Mouse (Mus musculus) neural tube, embryonic 11.5 days (tissue): Measurements from ENCODE around the gene 4930402H24Rik. TPM values are rescaled to one million over a fixed set of nuclear protein-coding genes. Genes with fewer than 3 reads are reported as not detected.

Experiments used
- ATAC-seq: fragments of 200-750 bp; cut with Nextera tagmentation; 2 replicates; pipeline ENCODE4 v1.8.0; 2017; ENCODE audit warnings: moderate number of reproducible peaks, mild to moderate bottlenecking, moderate TSS enrichment, moderate library complexity; ENCODE audit not compliant: insufficient read depth, low FRiP score, low TSS enrichment
- DNase-seq: peaks from one replicate; pipeline ENCODE4 v3.0.0-alpha.2; 2015; ENCODE audit warnings: low spot score
- H3K27ac ChIP-seq: fragments of 300-500 bp; sonication (generic); 2 replicates; pipeline ENCODE4 v1.5.1; 2014; ENCODE audit warnings: low read depth, mild to moderate bottlenecking, low read length
- H3K27me3 ChIP-seq: fragments of 300-500 bp; sonication (generic); 2 replicates; pipeline ENCODE4 v1.6.1; 2014; ENCODE audit warnings: mild to moderate bottlenecking, low read length, mixed read lengths; ENCODE audit not compliant: control insufficient read depth, insufficient read depth
- H3K36me3 ChIP-seq: fragments of 300-500 bp; sonication (generic); 2 replicates; pipeline ENCODE4 v1.6.1; 2014; ENCODE audit warnings: mild to moderate bottlenecking, low read length, moderate library complexity, mixed read lengths; ENCODE audit not compliant: control insufficient read depth, insufficient read depth
- H3K4me1 ChIP-seq: fragments of 300-500 bp; sonication (generic); 2 replicates; pipeline ENCODE4 v1.6.1; 2014; ENCODE audit warnings: low read length, mixed read lengths; ENCODE audit not compliant: control insufficient read depth, insufficient read depth
- H3K4me2 ChIP-seq: fragments of 300-500 bp; sonication (generic); 2 replicates; pipeline ENCODE4 v1.6.1; 2014; ENCODE audit warnings: low read depth, mild to moderate bottlenecking, moderate library complexity
- H3K4me3 ChIP-seq: fragments of 300-500 bp; sonication (generic); 2 replicates; pipeline ENCODE4 v1.5.1; 2014; ENCODE audit warnings: low read depth, low read length
- H3K9ac ChIP-seq: fragments of 300-500 bp; sonication (generic); 2 replicates; pipeline ENCODE4 v1.6.1; 2014; ENCODE audit warnings: mild to moderate bottlenecking, low read length
- H3K9me3 ChIP-seq: fragments of 300-500 bp; sonication (generic); 2 replicates; pipeline ENCODE4 v1.6.1; 2016; ENCODE audit warnings: low read length; ENCODE audit not compliant: control insufficient read depth
- WGBS: fragments of 180-500 bp; shearing (Covaris S2); extraction: QIAGEN DNeasy Blood & Tissue Kit; methylation state at CpG from one replicate; pipeline ENCODE4 v1.1.7; 2014; 5-methylcytosine and 5-hydroxymethylcytosine counted together
- polyA plus RNA-seq: library from polyadenylated mRNA; unstranded; fragments of >200 nt; fragmentation: Nextera tagmentation; extraction: Ambion mirVana; gene quantifications from 2 replicates; pipeline ENCODE4 v1.2.1, GENCODE M21; 2014

The 4930402H24Rik gene
- polyA plus RNA-seq, 1 experiment from 2014 or later: 61.6 TPM

DNA sequence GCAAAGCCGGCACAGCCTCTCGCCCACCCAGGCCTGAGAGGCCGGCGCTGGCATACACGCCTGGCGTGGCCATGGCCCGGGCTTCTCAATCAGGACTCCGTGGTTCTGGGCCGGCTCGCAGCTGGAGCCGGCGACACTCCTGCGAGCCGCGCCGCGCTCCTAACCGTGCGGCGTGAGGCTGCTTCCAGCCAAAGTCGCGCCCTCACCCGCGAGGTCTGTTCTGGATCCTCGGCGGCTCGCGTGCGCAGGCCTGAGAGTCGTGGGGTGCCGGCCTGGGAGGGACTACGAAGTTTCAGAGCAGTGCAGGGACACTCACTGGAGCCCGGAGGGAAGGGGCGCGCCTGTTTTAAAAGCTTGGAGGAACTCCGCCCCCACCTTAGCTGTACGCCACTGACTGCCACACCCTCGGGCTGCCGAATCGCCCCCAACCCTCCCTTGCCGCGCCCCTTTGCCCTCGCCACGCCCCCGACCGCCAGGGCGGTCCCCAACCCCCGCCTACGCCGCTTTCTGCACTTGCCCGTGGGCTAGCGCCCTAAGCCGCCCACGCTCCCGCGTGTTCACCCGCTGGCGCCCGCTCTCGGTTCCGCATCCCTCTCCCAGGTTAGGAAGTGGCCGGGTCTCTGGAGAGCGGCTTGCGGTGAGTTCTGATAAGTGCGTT, 208.9 kb downstream of the 4930402H24Rik start, which contains the start of gene Slc4a11:
Gene Slc4a11 (minus strand): TSS at position 367 of the 658 bp plus-strand sequence.
- DNase-seq (peak; percentile 56), ATAC-seq (peak; percentile 41; the same call in 1 of the 2 replicates)
- Histone ChIP-seq H3K9me3 (no peaks in the 10 kb centered on the region), H3K9ac (peak within 1 kb of the TSS; percentile 32), H3K36me3 (no peaks in the 10 kb centered on the region), H3K4me1 (peaks cover 7% of the 10 kb centered on the region), H3K4me2 (peak within 1 kb of the TSS; percentile 99), H3K27ac (no peak within 1 kb of the TSS), H3K4me3 (peak within 1 kb of the TSS; percentile 50), H3K27me3 (peaks cover 35% of the 10 kb centered on the region)
- WGBS: under 1% methylated on average over 62 of the region's 65 CpGs

DNA sequence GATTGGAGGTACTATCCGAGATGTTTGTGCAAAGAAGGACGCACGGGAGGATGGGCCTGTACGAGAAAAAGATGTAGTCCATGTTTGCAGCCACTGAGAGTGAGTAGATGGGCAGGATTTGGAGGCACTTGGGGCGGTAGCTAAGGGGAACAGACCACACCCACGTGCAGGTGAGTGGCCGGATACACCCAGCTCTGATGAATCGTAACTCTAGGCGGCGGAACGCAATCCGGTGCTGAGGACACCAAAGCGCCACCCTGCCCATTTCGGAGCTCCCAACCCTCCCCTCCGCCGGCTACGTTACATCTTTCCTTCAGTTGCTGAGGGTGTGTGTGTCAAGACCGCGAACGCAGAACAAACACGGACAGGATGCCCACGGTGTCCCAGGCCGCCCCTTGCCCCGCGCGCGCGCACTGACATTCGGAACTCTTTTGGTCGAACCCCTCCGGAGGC, 209.5 kb downstream of the 4930402H24Rik start:
- Histone ChIP-seq H3K27me3 (peaks cover 35% of the 10 kb centered on the region), H3K9ac (peak overlapping the region; percentile 32), H3K9me3 (no peaks in the 10 kb centered on the region), H3K4me3 (peak overlapping the region; percentile 50), H3K4me2 (peak overlapping the region; percentile 99), H3K4me1 (peaks cover 7% of the 10 kb centered on the region), H3K27ac (no peak overlapping the region), H3K36me3 (no peaks in the 10 kb centered on the region)
- ATAC-seq (no peak), DNase-seq (no peak)
- 2% methylated on average over 31 of the region's 31 CpGs for WGBS

DNA sequence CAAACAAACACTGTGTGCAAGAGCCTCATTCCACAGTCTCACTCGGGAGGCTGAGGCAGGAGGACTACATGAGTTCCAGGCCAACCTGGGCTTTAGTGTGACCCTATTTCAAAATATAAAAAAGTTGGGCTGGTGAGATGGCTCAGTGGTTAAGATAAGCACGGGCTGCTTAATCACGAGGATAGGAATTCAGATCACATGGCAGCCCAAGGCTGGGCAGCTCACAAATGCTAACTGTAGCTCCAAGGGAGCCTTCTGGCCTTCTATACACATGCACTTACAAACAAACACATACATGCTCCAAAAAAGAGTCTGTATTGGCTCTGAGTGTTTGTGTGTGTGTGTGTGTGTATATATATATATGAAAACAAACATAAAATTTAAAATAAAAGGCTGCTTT, 212.6 kb downstream of the 4930402H24Rik start:
- Histone ChIP-seq H3K4me3 (no peak overlapping the region), H3K27ac (no peak overlapping the region), H3K9ac (no peak overlapping the region), H3K4me2 (no peak overlapping the region), H3K36me3 (no peaks in the 10 kb centered on the region), H3K4me1 (peaks cover 7% of the 10 kb centered on the region), H3K27me3 (peaks cover 32% of the 10 kb centered on the region), H3K9me3 (no peaks in the 10 kb centered on the region)
- ATAC-seq (no peak), DNase-seq (no peak)
- 46% methylated on average over 3 of the region's 3 CpGs for WGBS

GRCm38 (mm10) chr2:130689011-130689410, 217.2 kb downstream of the 4930402H24Rik start:
- no peak overlapping the region for H3K4me2 ChIP-seq
- no peak overlapping the region for H3K27ac ChIP-seq
- ATAC-seq (no peak), DNase-seq (no peak)
- H3K9ac ChIP-seq: no peak overlapping the region
- H3K36me3 ChIP-seq: peaks cover 2% of the 10 kb centered on the region; the same call in 1 of the 2 replicates
- H3K27me3 ChIP-seq: no peaks in the 10 kb centered on the region
- H3K4me1 ChIP-seq: no peaks in the 10 kb centered on the region
- 80% methylated on average over 2 of the region's 2 CpGs for WGBS
- H3K9me3 ChIP-seq: no peaks in the 10 kb centered on the region
- no peak overlapping the region for H3K4me3 ChIP-seq

DNA sequence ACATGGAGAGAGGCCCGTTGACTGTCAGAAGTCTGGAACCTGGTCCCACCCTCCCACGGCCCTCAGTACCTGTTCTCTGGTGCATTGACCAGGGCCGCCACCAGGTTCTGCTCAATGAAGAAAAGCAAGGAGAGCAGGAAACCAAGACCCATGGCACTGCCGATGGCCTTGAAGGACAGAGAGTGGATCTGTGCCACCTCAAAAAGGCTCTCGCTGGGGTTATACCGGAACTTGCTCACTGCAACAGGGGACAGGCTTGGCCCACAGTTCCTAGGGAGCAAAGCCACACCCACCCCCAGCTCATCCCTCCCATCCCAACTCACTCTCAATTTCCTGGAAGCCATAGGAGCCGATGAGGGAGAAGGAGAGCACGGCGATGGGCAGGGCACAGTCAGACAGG, 220.8 kb downstream of the 4930402H24Rik start:
- Histone ChIP-seq H3K27me3 (no peaks in the 10 kb centered on the region), H3K27ac (no peak overlapping the region), H3K9ac (no peak overlapping the region), H3K4me2 (no peak overlapping the region), H3K36me3 (peaks cover 7% of the 10 kb centered on the region), H3K9me3 (no peaks in the 10 kb centered on the region), H3K4me3 (no peak overlapping the region), H3K4me1 (no peaks in the 10 kb centered on the region)
- no peak for ATAC-seq
- no peak for DNase-seq
- whole genome bisulfite sequencing: 90% methylated on average over 9 of the region's 9 CpGs

DNA sequence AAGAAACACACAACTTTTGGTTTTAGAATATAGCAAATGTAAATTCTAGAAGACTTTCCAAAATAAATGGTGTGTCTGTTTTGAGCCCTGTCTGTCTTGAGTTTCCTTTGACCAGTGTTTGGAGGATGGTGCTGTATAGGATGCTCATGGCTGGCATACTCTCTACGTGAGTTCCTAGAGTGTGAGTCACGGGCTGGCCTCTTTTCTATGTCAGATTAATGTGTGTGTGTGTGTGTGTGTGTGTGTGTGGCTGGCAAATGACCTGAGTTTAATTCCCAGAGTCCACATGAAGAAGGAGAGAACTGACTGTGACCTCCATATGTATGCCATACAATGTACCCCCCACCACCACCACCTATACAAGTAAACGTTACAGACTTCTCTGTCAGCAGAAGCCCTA, 224.7 kb downstream of the 4930402H24Rik start:
- Histone ChIP-seq H3K9ac (no peak overlapping the region), H3K4me1 (no peaks in the 10 kb centered on the region), H3K4me2 (no peak overlapping the region), H3K9me3 (no peaks in the 10 kb centered on the region), H3K27ac (no peak overlapping the region), H3K4me3 (no peak overlapping the region), H3K27me3 (no peaks in the 10 kb centered on the region), H3K36me3 (peaks cover 18% of the 10 kb centered on the region)
- whole genome bisulfite sequencing: 87% methylated on average over 3 of the region's 3 CpGs
- ATAC-seq: no peak
- no peak for DNase-seq

- Histone ChIP-seq H3K27ac (no peak overlapping the region), H3K27me3 (no peaks in the 10 kb centered on the region), H3K9ac (no peak overlapping the region), H3K36me3 (peaks cover 17% of the 10 kb centered on the region), H3K4me1 (no peaks in the 10 kb centered on the region), H3K4me3 (no peak overlapping the region), H3K9me3 (no peaks in the 10 kb centered on the region), H3K4me2 (no peak overlapping the region)
- DNase-seq: no peak
- 94% methylated on average over 6 of the region's 6 CpGs for WGBS
- no peak for ATAC-seq
These were observed 226.3 kb downstream of the 4930402H24Rik start for GRCm38 (mm10) chr2:130679899-130680298.

GRCm38 (mm10) chr2:130679154-130679553, 227.1 kb downstream of the 4930402H24Rik start:
- no peaks in the 10 kb centered on the region for H3K27me3 ChIP-seq
- H3K9ac ChIP-seq: no peak overlapping the region
- no peaks in the 10 kb centered on the region for H3K9me3 ChIP-seq
- peaks cover 18% of the 10 kb centered on the region for H3K36me3 ChIP-seq
- DNase-seq (no peak), ATAC-seq (no peak)
- H3K4me2 ChIP-seq: no peak overlapping the region
- H3K4me3 ChIP-seq: no peak overlapping the region
- H3K4me1 ChIP-seq: no peaks in the 10 kb centered on the region
- no peak overlapping the region for H3K27ac ChIP-seq
- 95% methylated on average over 12 of the region's 12 CpGs for WGBS

DNA sequence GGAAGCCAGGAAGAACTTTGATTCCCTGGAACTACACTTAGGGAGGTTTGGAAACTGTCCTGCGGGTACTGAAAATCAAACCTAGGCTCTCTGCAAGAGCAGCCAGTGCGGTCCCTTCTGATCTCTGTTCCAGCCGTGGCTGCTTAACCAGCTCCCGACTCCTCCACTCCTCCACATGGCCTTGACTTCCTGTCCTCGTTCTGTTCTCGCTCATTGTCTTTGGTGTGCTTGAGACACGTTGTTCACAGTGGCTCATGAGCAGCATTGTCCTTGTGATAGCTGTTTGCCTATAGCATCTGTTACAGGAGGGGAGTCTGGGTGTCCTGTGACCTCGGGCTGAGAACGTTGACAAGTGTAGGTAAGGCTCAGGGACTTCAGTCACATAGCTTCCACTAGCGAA, 229.0 kb downstream of the 4930402H24Rik start:
- WGBS: 89% methylated on average over 10 of the region's 10 CpGs
- peaks cover 22% of the 10 kb centered on the region for H3K36me3 ChIP-seq
- no peaks in the 10 kb centered on the region for H3K9me3 ChIP-seq
- no peaks in the 10 kb centered on the region for H3K4me1 ChIP-seq
- no peak overlapping the region for H3K4me3 ChIP-seq
- no peak overlapping the region for H3K4me2 ChIP-seq
- H3K9ac ChIP-seq: no peak overlapping the region
- ATAC-seq: no peak
- H3K27ac ChIP-seq: no peak overlapping the region
- DNase-seq: no peak
- no peaks in the 10 kb centered on the region for H3K27me3 ChIP-seq
